Mouse (Mus musculus): ENCODE measurements around the gene Zfp61. TPM values are rescaled to one million over a fixed set of nuclear protein-coding genes. Genes with fewer than 3 reads are reported as not detected.
A peak's percentile ranks its signal among the peaks of the same experiment; 100 is the strongest.

Gene Zfp61
- polyA plus RNA-seq (2012; rRNA removed) = 3.1 and 4.7 TPM in 2 replicates

DNA sequence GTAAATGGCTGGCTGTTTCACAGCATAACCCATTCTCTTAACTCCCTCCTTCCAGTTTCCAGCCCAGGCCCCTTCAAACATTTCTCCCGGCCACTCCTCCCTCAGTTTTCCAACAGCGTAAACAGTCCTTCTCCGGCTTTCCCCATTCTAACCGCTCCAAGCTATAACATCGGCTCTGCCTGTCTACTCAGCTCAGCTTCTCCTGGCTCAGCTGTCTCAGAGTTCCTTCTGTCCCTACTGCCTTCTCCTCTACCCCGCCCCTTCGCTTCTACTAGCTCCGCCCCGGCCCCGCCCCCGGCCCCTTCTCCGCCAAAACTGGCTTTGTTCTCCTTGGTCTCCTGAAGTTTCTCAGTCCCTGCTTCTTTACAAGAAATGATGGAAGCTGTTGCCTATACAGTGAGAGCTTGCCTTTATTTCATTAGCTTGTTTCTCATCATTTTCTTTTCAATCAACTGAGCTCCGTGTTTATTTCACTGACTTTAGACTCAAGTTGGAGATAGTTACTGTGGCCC lies at the start of gene Zfp61:
TSS of gene Zfp61 (minus strand) at position 462 of the 512 bp plus-strand sequence.
- TF ChIP-seq POLR2A (IDR thresholded peaks at IDR 0.05; ENCODE audit: low read depth, low read length) = no peak
- no peak for TF ChIP-seq CTCF (IDR thresholded peaks at IDR 0.05; ENCODE audit: extremely low read depth, insufficient read depth, insufficient read length, insufficient replicate concordance)
- WGBS = 10% methylated on average over 13 of the region's 13 CpGs
- Histone ChIP-seq H3K4me1 (ENCODE audit: control insufficient read depth, insufficient read depth, insufficient read length) (0 out of 2 replicates have a peak, but pooled peaks cover 4% of the 10 kb centered on the region), H3K27me3 (ENCODE audit: control insufficient read depth, insufficient read depth, low read length) (no peaks in the 10 kb centered on the region), H3K27ac (ENCODE audit: insufficient read depth, low read length) (0 out of 2 replicates have a peak within 1 kb of the TSS, but pooled peaks have one; percentile 3), H3K36me3 (ENCODE audit: control insufficient read depth, insufficient read depth, low read length) (peaks cover 7% of the 10 kb centered on the region), H3K4me3 (ENCODE audit: extremely low read depth, insufficient read depth, insufficient read length) (no peak within 1 kb of the TSS; the same call in 1 of the 2 replicates)
- DNase-seq (ENCODE audit: low read depth in 1 of 2, low spot score in 2 of 2) = no peak

DNA sequence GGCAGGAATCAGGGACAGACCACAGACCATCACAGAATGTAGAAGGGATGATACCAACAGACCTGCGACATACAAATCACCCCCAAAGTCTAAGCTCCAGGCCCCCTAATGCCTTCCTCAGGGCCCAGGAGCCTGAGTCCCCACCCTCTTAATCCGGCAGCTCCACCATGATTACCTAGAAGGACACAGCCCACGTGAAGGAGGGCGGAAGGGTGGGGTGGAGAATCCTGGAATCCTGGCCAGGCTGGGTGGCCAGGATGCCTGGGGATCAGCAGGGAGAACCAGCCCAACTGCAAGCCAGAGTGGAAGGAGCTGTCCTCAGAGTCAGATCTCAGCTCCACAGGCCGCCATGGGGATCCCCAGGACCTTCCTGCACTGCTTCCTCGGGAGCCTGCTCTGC lies 47.9 kb upstream of the Zfp61 start, which contains the start of gene Lypd5:
TSS of gene Lypd5 (plus strand) at position 301 of the 400 bp plus-strand sequence.
- Histone ChIP-seq H3K4me1 (ENCODE audit: control insufficient read depth, insufficient read depth, insufficient read length) (no peaks in the 10 kb centered on the region), H3K36me3 (ENCODE audit: control insufficient read depth, insufficient read depth, low read length) (no peaks in the 10 kb centered on the region), H3K27me3 (ENCODE audit: control insufficient read depth, insufficient read depth, low read length) (no peaks in the 10 kb centered on the region), H3K4me3 (ENCODE audit: extremely low read depth, insufficient read depth, insufficient read length) (no peak within 1 kb of the TSS), H3K27ac (ENCODE audit: insufficient read depth, low read length) (no peak within 1 kb of the TSS)
- TF ChIP-seq POLR2A (IDR thresholded peaks at IDR 0.05; ENCODE audit: low read depth, low read length) (no peak), CTCF (IDR thresholded peaks at IDR 0.05; ENCODE audit: extremely low read depth, insufficient read depth, insufficient read length, insufficient replicate concordance) (no peak)
- DNase-seq (ENCODE audit: low read depth in 1 of 2, low spot score in 2 of 2) = no peak
- WGBS = 64% methylated on average over 6 of the region's 6 CpGs

DNA sequence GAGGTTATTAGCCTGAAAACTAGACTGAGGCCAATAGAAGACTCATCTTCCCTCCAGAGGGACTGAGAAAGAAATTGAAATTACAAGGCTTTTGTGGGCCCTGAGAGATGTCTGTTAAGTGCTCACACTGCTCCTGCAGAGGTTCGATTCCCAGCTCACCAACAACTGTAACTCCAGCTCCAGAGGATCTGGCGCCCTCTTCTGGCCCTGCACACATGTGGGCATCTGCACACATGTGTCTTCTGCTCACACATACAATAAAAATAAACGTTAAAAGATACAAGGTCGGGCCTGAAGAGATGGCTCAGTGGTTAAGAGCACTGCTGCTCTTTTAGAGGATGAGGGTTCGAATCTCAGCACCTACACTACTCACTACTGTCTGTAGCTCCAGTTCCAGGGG lies 45.4 kb upstream of the Zfp61 start:
- TF ChIP-seq CTCF (IDR thresholded peaks at IDR 0.05; ENCODE audit: extremely low read depth, insufficient read depth, insufficient read length, insufficient replicate concordance) (no peak), POLR2A (IDR thresholded peaks at IDR 0.05; ENCODE audit: low read depth, low read length) (no peak)
- H3K27ac ChIP-seq (ENCODE audit: insufficient read depth, low read length) = no peak overlapping the region
- no peaks in the 10 kb centered on the region for H3K4me1 ChIP-seq (ENCODE audit: control insufficient read depth, insufficient read depth, insufficient read length)
- WGBS = 62% methylated on average over 5 of the region's 5 CpGs
- no peaks in the 10 kb centered on the region for H3K36me3 ChIP-seq (ENCODE audit: control insufficient read depth, insufficient read depth, low read length)
- H3K27me3 ChIP-seq (ENCODE audit: control insufficient read depth, insufficient read depth, low read length) = no peaks in the 10 kb centered on the region
- DNase-seq (ENCODE audit: low read depth in 1 of 2, low spot score in 2 of 2) = no peak
- H3K4me3 ChIP-seq (ENCODE audit: extremely low read depth, insufficient read depth, insufficient read length) = no peak overlapping the region

GRCm38 (mm10) chr7:24343701-24344272 lies 42.8 kb upstream of the Zfp61 start:
- Histone ChIP-seq H3K4me1 (ENCODE audit: control insufficient read depth, insufficient read depth, insufficient read length) (no peaks in the 10 kb centered on the region), H3K4me3 (ENCODE audit: extremely low read depth, insufficient read depth, insufficient read length) (no peak overlapping the region), H3K27ac (ENCODE audit: insufficient read depth, low read length) (no peak overlapping the region), H3K27me3 (ENCODE audit: control insufficient read depth, insufficient read depth, low read length) (no peaks in the 10 kb centered on the region), H3K36me3 (ENCODE audit: control insufficient read depth, insufficient read depth, low read length) (no peaks in the 10 kb centered on the region)
- 86% methylated on average over 7 of the region's 7 CpGs for WGBS
- no peak for DNase-seq (ENCODE audit: low read depth in 1 of 2, low spot score in 2 of 2)
- no peak for TF ChIP-seq POLR2A (IDR thresholded peaks at IDR 0.05; ENCODE audit: low read depth, low read length)
- no peak for TF ChIP-seq CTCF (IDR thresholded peaks at IDR 0.05; ENCODE audit: extremely low read depth, insufficient read depth, insufficient read length, insufficient replicate concordance)

DNA sequence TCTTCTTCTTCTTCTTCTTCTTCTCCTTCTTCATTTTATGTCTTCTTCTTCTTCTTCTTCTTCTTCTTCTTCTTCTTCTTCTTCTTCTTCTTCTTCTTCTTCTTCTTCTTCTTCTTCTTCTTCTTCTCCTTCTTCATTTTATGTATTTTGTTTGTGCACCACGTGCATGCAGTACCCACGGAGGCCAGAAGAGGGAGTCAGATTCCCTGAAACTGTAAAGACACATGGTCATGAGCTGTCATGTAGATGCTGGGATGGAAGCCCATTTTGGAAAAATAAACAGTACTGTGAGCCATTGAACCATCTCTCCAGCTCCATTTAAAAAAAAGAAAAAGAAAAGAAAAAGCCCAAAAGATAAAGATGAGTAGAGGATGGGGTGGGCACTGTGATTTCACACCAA lies 37.2 kb upstream of the Zfp61 start:
- H3K36me3 ChIP-seq (ENCODE audit: control insufficient read depth, insufficient read depth, low read length) = no peaks in the 10 kb centered on the region
- no peaks in the 10 kb centered on the region for H3K27me3 ChIP-seq (ENCODE audit: control insufficient read depth, insufficient read depth, low read length)
- H3K27ac ChIP-seq (ENCODE audit: insufficient read depth, low read length) = no peak overlapping the region
- no peak for TF ChIP-seq POLR2A (IDR thresholded peaks at IDR 0.05; ENCODE audit: low read depth, low read length)
- no peak for TF ChIP-seq CTCF (IDR thresholded peaks at IDR 0.05; ENCODE audit: extremely low read depth, insufficient read depth, insufficient read length, insufficient replicate concordance)
- DNase-seq (ENCODE audit: low read depth in 1 of 2, low spot score in 2 of 2) = no peak
- WGBS = 47% methylated on average over 2 of the region's 2 CpGs
- H3K4me1 ChIP-seq (ENCODE audit: control insufficient read depth, insufficient read depth, insufficient read length) = no peaks in the 10 kb centered on the region
- no peak overlapping the region for H3K4me3 ChIP-seq (ENCODE audit: extremely low read depth, insufficient read depth, insufficient read length)

GRCm38 (mm10) chr7:24335699-24336309 lies 34.8 kb upstream of the Zfp61 start:
- Histone ChIP-seq H3K27me3 (ENCODE audit: control insufficient read depth, insufficient read depth, low read length) (no peaks in the 10 kb centered on the region), H3K4me1 (ENCODE audit: control insufficient read depth, insufficient read depth, insufficient read length) (no peaks in the 10 kb centered on the region), H3K4me3 (ENCODE audit: extremely low read depth, insufficient read depth, insufficient read length) (no peak overlapping the region), H3K36me3 (ENCODE audit: control insufficient read depth, insufficient read depth, low read length) (no peaks in the 10 kb centered on the region), H3K27ac (ENCODE audit: insufficient read depth, low read length) (no peak overlapping the region)
- 4% methylated on average over 5 of the region's 5 CpGs for WGBS
- peak; percentile 50 to 65 for DNase-seq (ENCODE audit: low read depth in 1 of 2, low spot score in 2 of 2)
- TF ChIP-seq CTCF (IDR thresholded peaks at IDR 0.05; ENCODE audit: extremely low read depth, insufficient read depth, insufficient read length, insufficient replicate concordance) (peak; percentile 57; the same call in 1 of the 2 replicates), POLR2A (IDR thresholded peaks at IDR 0.05; ENCODE audit: low read depth, low read length) (no peak)

All from spleen, adult 2 months (tissue).